ENCODE assay signal across 27 mouse cellular contexts in genomic region chr4:106205200-106205599, GRCm38 (mm10).
"Had no signal": no experiment of that assay in that cellular context is flagged by ENCODE, and none has a peak within 500 bp of the region (broad histone marks: within the 10 kb centered on the region; RNA-seq: fewer than 3 reads in every experiment).

No protein-coding gene starts in this region.

- H3K4me2 ChIP-seq: embryonic facial prominence, embryonic 12.5 days; embryonic facial prominence, embryonic 13.5 days; embryonic facial prominence, embryonic 15.5 days; forebrain, embryonic 12.5 days; forebrain, embryonic 13.5 days; forebrain, embryonic 15.5 days; heart, embryonic 11.5 days; heart, embryonic 12.5 days had no signal

- H3K27me3 ChIP-seq: embryonic facial prominence, embryonic 12.5 days; embryonic facial prominence, embryonic 13.5 days; embryonic facial prominence, embryonic 15.5 days; forebrain, embryonic 12.5 days; forebrain, embryonic 13.5 days; forebrain, embryonic 15.5 days; heart, embryonic 12.5 days had no signal

- H3K27ac ChIP-seq: embryonic facial prominence, embryonic 10.5 days; embryonic facial prominence, embryonic 12.5 days; embryonic facial prominence, embryonic 13.5 days; embryonic facial prominence, embryonic 15.5 days; forebrain, embryonic 10.5 days; forebrain, embryonic 12.5 days; forebrain, embryonic 13.5 days; forebrain, embryonic 15.5 days; gastrocnemius, adult 2 months; heart, adult 2 months; heart, embryonic 10.5 days had no signal

- H3K9ac ChIP-seq: embryonic facial prominence, embryonic 12.5 days; embryonic facial prominence, embryonic 13.5 days; embryonic facial prominence, embryonic 15.5 days; forebrain, embryonic 12.5 days; forebrain, embryonic 13.5 days; forebrain, embryonic 15.5 days; forebrain, postnatal 0 days; heart, embryonic 12.5 days had no signal

- ATAC-seq: forebrain, embryonic 14.5 days; forebrain, embryonic 15.5 days; forebrain, embryonic 16.5 days; forebrain, postnatal 0 days had no signal

- H3K4me3 ChIP-seq: embryonic facial prominence, embryonic 10.5 days; embryonic facial prominence, embryonic 12.5 days; embryonic facial prominence, embryonic 13.5 days; embryonic facial prominence, embryonic 15.5 days; erythroblast, embryonic 14.5 days; forebrain, embryonic 10.5 days; forebrain, embryonic 12.5 days; forebrain, embryonic 13.5 days; forebrain, embryonic 15.5 days; gastrocnemius, adult 2 months; heart, adult 2 months; heart, embryonic 10.5 days; heart, embryonic 12.5 days had no signal

- H3K9me3 ChIP-seq: embryonic facial prominence, embryonic 10.5 days; embryonic facial prominence, embryonic 12.5 days; embryonic facial prominence, embryonic 13.5 days; embryonic facial prominence, embryonic 15.5 days; forebrain, embryonic 10.5 days; forebrain, embryonic 12.5 days; forebrain, embryonic 15.5 days; heart, embryonic 10.5 days; heart, embryonic 12.5 days had no signal

- DNase-seq: cerebellum, adult 9-11 months; cerebellum, postnatal 10 days; cerebellum, postnatal 14 days; cerebellum, postnatal 25 days; cerebellum, postnatal 36 days; forebrain, postnatal 0 days; gastrocnemius, adult 2 months; gastrocnemius, postnatal 10 days; gastrocnemius, postnatal 14 days; gastrocnemius, postnatal 25 days; gastrocnemius, postnatal 36 days; heart, adult 18-20 months; heart, adult 2 months had no signal

- H3K36me3 ChIP-seq: embryonic facial prominence, embryonic 10.5 days; embryonic facial prominence, embryonic 12.5 days; embryonic facial prominence, embryonic 13.5 days; embryonic facial prominence, embryonic 15.5 days; forebrain, embryonic 10.5 days; forebrain, embryonic 12.5 days; forebrain, embryonic 15.5 days; heart, embryonic 10.5 days; heart, embryonic 12.5 days had no signal
